Mouse (Mus musculus): ENCODE measurements around the gene Npas2.

The Npas2 gene

DNA sequence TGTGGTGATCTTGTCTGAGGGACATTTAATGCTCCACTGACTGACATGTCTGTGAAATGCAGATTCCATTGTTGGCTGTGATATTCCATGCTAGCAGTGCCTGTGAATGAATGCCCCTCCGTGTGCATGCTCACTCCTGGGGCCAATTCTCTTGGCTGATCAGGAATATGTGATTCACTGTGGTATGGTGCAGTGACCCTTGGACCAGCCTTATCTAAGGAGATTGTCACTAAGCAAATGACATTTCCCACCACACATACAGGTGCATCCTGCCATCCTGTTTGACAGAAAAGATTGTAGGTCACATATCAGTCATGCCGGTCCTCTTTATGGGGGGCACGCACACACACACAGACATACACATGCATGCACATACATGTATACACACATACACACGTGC is 138.9 kb downstream of the Npas2 start:
- DNase-seq (ENCODE audit: low spot score in 2 of 2) = no peak

DNA sequence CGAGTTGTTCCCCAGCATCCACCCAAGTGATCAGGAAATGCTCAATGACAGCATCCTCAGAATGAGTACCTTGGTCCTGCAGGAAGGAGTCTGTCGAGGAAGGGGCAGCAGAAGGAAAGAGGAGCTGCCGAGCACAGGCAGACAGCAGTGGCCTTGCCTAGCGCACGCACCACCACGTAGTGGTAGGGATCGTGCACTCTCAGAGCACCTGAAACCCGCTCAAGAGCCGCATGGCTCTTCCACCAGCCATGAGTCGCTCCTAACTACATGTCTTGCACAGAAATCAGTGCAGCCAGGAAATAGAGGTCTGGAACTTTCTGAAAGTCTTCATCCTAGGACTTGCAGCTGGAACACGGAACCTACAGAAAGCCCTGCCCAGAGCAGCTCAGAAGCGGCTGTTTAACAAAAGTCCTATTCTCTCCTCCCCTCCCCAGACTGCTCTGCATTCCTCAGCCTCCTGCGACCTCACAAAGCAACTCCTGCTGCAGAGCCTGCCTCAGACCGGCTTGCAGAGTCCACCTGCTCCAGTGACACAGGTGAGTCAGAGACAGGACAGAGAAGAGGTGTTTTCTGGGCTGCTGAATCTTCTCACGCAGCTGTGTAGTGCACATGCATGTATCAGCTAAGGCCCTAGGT is 142.1 kb downstream of the Npas2 start:
- DNase-seq (ENCODE audit: low spot score in 2 of 2) = no peak

DNA sequence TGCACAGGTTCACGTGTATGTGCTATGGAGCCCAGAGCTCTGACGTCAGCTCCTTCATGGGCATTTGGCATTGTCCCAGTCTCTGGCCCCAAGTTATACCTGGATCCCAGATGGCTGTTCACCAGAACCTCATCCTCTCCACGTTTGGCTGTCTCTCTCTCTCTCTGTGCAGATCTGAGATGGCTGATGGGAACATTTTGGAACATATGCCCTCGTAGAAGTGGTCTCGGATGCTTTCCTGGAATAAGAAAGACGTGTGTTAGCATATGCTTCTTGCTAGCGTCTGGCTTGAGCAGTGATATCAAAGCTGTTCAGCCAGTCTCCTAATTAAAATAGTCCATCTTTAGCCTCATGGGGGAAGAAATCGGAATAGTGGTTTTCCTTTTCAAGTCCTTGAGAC is 143.3 kb downstream of the Npas2 start:
- no peak for DNase-seq (ENCODE audit: low spot score in 2 of 2)

DNA sequence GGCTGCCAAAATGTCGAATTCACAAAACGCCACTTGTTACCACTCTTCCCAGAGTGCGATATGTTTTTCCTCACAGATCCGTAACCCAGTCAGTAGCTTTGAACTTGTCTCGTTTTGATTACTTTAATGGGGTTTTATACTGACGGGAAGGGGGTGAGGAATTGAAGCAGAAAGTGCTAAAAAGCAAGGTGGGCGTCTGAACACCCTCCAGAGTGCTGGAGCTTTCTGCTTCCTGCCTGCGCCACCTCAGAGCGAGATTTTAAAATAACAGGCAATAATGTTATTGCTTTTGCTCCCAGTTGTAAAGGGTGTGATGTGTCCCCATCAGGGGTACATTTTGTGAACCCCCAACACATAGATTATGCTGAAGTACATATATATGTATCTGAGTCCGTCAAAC is 145.3 kb downstream of the Npas2 start:
- no peak for DNase-seq (ENCODE audit: low spot score in 2 of 2)

DNA sequence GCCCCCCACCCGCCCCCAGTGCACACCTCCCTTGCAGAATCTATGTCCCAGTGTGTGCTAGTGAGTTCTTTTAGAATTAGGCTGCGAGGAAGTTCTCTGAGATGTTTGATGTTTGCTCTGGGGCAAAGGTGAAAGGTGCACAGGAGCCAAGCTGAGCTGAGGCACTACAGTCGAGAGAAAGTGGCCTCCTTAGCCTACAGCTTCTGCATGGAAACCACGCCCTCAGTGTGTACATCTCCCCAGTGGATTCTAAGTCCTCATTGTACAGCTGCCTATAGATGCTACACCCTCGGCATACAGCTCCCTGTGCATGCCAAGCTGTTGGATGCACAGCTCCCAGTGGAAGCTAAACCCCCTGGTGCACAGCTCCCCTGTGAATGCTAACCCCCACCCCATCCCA is 145.9 kb downstream of the Npas2 start:
- DNase-seq (ENCODE audit: low spot score in 2 of 2) = no peak

DNA sequence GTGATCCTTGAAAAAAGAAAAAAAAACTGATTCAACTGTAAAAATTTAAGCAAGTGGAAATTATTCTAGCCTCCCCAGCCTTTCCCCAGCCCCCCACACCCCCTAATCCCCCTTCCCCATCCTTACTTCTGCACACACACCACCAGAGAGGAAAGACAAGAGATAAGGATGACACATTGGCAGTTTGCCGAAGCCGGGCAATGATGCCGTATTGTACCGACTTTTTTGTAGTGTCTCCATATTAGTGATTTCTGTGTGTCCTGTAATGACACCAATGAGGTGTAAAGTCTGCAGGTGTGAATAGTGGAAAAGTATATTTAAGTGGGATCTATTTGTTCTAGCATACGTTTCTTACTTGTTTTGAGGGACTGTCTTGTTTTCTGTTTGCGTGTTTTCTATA is 146.6 kb downstream of the Npas2 start:
- no peak for DNase-seq (ENCODE audit: low spot score in 2 of 2)

DNA sequence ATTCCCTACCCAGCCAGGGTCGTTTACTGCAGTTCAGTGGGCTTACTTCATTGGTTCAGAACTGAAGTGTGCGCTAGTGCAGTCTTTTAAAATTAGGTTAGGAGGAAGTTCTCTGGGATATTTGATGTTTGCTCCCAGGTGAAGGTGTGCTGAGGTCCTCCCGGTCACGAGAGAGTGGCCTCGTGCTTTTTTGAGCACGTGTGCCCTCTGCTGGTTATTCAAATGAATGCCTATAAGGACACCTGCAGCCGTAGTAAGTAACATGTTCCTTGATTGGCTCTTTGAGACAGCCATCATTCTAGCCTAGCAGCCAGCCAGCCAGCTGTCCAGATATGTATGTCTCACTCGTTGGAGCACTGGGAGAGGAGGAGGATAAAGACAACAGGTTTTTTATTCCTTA is 147.1 kb downstream of the Npas2 start:
- DNase-seq (ENCODE audit: low spot score in 2 of 2) = peak in 1 of 2 experiments; percentile 48

DNA sequence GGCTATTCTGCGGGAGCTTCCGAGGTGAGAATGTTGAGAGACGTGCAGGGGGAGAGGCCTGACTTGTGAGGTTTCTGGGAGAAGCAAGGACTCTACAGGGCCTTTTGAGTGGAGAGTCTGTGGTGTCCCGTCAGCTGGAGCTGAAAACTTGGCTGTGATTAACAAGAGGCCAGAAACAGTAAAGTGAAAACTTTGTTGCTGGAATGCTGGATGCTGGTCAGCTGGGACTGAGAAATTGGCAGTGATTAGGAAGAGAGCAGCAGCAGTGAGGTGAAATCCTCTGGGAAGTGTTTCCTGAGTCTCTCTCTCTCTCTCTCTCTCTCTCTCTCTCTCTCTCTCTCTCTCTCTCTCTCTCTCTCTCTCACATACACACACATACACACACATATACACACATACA is 148.3 kb downstream of the Npas2 start:
- no peak for DNase-seq (ENCODE audit: low spot score in 2 of 2)

DNA sequence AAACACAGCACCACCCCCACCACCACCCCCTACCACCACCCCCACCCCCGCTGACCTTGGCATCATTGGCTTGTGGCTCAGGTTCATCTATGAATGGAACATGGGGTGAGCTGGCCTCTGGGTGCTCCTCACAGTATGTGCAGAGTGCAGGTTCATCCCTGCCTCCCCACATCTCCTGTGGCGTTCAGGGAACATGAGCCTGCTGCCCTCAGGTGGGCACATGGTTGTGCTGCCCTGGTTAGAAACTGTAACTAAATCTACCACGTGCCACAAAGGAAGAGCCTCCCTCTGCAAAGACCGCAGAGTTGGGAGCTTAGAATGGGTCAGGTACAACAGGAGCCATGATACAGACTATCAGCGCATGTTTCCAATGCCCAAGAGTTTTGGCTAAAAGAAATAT is 149.7 kb downstream of the Npas2 start:
- DNase-seq (ENCODE audit: low spot score in 2 of 2) = no peak

DNA sequence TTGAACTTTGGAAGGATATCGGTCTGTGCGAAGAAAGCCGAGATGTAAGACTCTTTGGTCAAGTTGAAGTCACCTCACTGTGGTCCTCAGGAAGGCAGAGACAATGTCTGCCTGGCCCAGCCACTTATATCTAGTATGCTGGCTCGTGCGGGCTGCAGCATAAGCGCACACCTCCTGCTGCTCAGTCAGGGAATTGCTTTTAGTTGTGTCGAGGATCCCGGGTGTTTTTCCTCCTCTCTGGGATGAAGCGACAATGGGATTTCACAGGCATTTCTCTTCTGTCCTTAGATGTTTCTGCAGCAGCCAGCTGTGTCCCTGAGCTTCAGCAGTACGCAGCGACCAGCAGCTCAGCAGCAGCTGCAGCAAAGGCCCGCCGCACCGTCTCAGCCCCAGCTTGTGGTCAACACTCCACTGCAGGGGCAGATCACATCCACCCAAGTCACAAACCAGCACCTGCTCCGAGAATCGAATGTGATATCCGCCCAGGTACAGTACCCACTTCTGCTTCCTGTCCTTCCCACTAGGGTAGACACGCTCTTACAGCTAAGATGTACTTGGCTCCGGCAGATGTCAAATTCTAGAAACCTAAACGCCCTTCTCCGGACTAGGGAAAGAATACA is 151.6 kb downstream of the Npas2 start:
- no peak for DNase-seq (ENCODE audit: low spot score in 2 of 2)

DNA sequence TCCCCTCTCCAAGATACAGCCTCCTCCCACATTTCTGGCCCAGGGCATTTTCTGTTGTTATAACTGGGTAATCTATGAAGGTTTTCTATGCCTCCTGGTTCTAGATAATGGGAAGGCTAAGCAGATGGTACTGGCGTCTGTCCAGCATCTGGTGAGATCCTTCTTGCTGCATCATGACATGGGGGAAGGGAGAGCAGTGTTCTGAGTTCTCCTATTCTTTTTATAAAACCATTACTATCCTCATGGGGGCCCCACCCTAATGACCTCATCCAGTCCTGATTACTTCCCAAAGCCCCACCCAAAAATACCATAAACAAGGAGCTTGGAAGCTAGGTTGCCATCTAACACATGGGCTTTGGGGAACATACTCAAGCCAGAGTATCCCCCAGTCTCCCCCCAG is 155.5 kb downstream of the Npas2 start:
- DNase-seq (ENCODE audit: low spot score in 2 of 2) = no peak

DNA sequence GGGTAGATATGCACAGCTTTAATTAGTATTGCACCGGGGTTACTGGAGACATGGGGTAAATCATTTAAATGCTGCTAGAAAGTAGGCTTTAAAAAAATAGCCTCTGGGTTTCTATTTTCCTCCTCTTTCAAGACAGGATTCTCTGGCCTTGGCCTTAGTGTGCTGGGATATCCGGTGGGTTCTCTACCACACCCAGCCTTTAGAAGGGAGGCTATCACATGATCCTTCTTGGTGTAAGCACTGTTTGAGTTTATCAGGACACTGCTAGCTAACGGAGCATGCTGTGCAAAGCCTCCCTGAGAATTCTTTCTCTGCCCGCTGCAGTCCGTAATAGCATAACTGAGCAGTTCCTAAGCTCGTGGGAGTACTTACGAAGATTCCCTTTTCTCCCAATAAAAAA is 155.9 kb downstream of the Npas2 start:
- no peak for DNase-seq (ENCODE audit: low spot score in 2 of 2)

DNA sequence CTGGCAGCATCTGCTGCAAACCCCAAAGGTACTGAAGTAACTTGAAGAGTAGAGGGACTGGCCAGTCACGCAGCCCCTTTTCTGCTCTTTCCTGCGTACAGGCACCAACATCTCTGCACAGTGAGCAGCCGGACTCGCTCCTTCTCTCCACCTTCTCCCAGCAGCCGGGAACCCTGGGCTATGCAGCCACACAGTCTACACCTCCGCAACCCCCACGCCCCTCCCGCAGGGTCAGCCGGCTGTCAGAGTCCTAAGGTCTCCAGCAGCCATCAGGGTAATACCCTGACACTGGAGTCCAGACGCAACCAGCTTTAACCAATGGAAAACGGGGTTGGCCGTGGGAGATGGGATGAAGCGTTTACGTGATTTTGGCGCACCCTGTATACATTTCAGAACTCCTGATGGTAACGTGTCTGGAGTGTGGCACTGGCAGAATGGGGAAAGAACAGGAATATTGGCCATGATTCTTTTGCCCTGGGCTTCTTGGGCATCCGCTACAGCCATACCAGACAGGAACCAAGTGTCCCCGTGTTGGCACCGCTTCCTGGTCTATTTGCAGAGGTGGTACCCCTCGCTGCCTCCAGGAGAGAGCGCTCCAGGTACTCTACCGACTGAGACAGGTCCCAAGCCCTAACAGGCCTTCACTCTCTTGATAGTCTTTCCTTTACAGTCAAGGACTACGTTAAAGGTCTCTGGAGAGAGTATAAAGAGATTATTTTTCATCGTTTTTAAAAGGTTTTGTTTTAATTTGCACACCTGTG is 168.4 kb downstream of the Npas2 start:
- DNase-seq (ENCODE audit: low spot score in 2 of 2) = no peak

DNA sequence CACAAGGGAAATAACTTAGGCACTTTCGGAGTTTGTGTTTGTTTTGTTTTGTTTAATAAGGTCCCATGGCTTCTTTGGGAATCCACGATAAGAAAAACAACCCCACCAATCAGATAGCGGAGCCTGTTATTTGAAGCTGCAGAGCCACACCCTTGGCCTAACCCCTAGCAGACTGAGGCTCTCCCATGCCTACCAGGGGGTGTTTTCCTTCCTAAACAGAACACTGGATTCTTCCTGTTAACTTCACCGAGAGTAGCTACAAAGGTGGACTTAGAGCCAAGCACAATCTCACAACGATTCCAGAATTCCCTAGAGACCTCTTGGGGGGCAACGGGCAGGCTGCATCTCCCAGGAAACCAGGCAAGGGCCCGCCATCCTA is 169.0 kb downstream of the Npas2 start:
- no peak for DNase-seq (ENCODE audit: low spot score in 2 of 2)

DNA sequence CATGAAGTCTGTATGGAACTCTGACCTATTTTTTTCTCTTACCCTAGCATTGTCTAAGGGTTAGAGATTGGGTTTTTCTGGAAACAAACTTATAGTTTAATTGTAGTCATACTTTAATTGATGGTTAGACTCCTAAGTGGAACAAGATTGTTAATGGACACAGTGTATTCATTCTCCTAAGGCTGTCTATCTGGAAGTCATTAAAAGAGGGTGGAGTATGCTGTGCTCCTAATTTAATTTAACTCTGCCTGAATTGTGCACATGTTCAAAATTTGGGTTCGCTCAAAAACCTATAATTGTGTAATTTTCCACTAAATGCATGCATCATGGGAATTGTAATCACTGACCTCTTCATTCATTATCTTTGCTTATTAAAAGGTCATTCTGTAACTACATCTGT is 172.0 kb downstream of the Npas2 start:
- no peak for DNase-seq (ENCODE audit: low spot score in 2 of 2)

DNA sequence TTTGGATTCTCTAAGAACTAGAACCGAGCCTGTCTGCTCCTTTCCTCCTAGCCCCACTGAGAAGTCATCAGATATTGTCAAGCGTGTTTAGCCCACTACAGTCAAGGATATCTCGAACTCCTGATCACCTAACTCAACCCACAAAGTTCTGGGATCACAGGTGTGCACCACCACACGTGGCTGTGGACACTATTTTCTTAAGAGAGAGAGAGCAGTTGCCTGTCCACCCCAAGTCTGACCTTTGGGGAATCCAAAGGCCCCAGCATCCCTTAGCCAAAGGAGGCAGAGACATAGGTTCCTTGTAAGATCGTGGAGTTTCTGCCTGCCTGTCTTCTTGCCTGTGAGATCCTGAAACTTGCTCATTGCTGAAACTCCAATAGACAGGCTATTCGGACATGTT is 173.5 kb downstream of the Npas2 start:
- no peak for DNase-seq (ENCODE audit: low spot score in 2 of 2)

DNA sequence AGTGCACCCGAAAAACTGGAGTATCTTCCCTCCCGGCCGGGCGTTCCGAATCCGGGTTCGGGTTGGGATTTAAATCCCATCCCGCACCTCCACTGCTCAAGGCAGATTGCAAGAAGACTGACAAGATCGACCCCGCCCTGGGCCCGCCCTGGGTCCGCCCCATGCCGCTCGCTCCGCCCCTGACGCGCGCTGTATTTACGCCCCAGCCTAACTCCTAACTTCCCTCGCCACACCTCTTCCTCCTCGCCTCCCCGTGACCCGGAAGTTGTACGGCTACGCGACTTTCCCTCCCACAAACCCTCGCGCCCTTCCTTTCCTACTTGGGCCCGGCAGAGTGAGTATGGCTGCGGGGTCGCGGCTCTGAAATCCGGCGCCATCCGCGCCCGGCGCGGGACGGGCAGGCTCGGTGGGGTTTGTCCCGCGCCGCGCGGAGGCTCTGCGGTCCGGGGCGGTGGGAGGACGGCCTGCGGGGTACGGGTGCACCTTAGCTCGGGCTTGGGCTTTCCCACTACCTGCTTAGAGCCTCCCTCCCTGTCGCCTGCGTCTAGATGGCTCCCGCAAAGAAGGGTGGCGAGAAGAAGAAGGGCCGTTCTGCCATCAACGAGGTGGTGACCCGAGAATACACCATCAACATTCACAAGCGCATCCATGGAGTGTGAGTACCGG is 174.2 kb downstream of the Npas2 start, which contains the start of gene Rpl31:
Gene Rpl31 (plus strand): TSS at position 242 of the 666 bp plus-strand sequence.
- peak; percentile 98 for DNase-seq (ENCODE audit: low spot score in 2 of 2)

DNA sequence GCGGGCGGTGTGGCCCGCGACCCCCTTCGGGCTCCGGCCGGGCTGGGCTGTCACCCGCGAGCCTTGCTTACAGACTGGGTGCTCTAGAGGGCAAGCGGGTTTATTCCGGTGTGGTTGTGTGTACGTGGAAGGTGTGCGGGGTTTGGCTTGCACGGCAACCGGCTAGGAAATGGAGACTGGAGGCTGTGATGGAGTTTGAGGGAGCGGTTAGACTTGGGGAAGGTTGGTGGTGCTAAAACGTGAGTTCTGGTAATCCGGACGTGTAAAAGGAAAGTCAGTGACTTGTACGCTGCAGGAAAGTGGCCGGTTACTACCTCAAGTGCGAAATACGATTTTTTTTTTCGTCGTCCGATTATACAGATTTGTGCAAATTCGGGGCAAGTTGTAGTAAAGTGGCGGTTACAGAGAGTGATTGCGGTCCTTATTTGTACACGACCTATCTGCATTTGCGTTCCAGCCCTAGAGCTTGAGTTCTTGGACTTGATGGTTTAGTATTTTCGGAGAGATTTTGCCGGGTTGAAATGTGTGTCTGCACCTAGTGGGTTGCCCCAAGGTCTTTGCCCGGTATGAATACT is 174.8 kb downstream of the Npas2 start:
- peak in 1 of 2 experiments; percentile 23 for DNase-seq (ENCODE audit: low spot score in 2 of 2)

DNA sequence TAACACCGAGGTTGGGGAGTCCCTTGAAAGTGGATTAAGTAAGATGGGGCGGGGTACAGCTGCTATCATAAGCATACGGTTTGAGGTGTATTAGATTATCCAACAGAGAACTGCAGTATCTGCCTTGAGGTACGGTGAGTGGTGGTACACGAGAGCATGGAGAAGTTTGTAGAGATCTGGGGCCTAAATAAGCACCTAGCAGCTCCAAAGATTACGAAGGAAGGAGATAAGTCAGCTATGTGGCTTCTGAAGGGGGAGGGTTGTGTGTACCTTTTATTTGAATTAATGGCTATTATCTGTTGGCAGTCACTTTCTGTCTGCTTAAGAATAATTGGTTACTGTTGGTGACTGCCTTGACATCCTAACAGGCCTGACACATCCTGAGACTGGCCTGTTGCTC is 176.9 kb downstream of the Npas2 start:
- no peak for DNase-seq (ENCODE audit: low spot score in 2 of 2)

DNA sequence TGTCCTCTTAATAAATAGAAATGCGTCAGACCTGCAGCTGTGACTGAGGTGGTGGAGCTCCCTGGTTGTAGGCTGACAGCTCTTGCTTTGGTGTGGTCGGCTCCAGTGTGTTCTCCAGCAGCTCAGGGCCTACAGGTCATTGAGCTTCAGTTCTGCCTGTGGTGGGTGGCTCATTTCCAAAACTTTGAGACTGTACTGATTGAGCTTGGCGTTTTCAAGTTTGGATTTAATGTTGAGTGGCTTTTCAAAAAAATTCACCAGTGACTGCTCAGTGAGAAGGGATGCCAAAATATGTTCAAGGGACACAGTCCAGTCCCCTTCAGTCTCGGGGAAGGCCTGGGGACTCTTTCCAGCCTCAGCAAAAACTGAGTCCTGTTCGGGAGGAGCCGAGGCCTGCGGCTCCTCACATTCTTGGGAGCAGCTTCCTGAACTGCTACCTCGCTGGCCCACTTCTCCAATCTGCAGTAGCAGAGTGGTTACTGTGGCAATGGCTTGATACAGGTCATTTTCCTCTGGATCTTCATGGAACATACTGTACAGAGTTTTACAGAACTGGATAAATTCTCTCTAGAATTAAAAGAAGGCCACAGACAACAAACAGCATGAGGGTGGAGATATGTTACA is 178.8 kb downstream of the Npas2 start:
- no peak for DNase-seq (ENCODE audit: low spot score in 2 of 2)

DNA sequence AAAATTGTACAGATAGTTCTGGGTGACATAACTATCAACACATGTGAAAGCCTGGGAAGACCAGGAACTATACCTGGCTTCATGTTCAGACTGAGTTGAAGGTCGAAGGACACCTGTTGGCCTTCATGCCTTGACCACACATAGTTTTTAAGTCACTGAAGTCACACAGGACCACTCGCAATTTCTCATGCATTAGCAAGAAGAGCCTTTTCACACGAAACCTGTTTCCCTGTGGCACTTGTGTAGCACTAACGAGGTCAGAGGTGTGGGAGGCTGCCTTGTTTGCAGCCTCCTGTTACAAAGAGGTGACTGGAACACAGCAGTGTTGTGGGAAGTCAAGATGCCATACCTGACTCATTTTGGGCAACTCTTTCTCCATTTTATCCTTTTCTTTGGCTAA is 179.8 kb downstream of the Npas2 start:
- no peak for DNase-seq (ENCODE audit: low spot score in 2 of 2)

All from right cerebral cortex, postnatal 36 days (tissue).